Mouse (Mus musculus) frontal cortex, postnatal 36 days (tissue): Measurements from ENCODE around the gene Shroom3.

Experiments used
- DNase-seq, 2 experiments: peaks; one replicate each; pipeline ENCODE4 v3.0.0; 2022; ENCODE audit warnings: low spot score in 2 of 2

The Shroom3 gene

GRCm38 (mm10) chr5:92933599-92934217 is 250.5 kb downstream of the Shroom3 start:
- no peak for DNase-seq

DNA sequence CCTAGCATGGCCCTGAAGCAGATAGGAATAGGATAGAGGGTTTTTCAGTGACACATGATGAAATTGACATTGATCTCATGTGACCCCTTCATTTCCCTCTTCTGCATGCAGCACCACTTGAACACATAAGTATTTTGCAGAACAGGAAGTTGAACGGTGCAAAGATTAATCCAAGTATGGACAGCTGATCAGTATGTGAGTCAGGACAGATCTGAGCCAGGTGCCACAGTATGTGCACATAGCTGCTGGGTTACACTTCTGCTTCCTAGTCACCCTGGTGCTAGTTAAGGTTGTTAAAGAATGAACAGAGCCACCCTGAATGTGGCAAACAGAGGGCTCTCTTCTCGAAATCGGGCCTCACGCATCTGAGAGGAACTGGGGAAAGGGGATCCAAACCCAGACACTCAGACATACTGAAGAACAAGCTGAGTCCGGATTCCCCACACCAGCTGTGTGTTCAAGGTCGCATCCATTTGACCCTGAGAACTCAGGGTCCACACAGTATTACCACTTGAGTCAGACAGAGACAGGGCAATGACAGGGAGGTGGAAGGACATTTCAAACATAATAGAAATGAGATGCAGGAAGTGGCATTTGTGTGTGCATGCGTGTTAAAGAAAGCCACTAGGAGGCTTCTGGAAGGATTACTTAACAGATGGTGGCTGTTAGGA is 251.2 kb downstream of the Shroom3 start:
- DNase-seq, result no peak

DNA sequence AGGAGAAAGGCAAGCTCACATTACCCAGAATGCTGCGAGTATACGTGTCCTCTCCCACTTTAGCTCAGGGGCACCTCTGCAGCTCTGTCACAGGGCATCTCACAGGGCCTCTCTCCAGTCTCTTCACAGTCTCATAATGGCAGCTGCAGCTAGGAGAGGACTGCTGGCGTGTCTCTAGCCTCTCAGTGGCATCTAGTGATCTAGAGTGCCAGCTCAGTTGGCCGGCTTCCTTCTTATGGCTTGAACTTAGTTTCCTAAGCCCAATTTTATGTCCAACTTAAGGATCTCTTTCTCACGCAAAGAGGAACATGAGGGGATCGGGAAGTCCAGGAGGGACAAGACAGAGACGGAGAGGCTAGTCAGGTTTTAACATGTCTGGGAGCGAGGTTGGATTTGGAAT is 252.6 kb downstream of the Shroom3 start:
- no peak for DNase-seq

DNA sequence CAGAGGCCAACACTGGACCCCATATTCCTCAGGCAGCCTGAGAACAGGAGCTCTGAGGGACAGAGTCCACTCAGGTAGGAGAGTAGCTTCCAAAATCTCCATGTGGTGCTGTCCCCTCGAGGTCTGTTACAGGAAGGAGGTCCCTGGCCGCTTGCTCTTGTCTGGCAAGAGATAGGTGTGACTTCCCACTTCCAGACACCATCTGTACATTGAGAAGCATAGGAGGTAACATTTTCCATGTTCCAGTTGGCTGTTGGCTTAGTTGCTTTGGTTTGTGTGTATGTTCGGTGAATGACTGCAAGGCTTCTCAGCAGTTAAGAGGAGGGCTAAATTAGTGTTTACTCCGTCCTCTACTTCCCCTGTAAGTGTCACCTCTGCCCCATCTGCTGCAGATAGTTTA is 254.5 kb downstream of the Shroom3 start:
- no peak for DNase-seq

GRCm38 (mm10) chr5:92939246-92939995 is 256.2 kb downstream of the Shroom3 start:
- DNase-seq, result no peak

DNA sequence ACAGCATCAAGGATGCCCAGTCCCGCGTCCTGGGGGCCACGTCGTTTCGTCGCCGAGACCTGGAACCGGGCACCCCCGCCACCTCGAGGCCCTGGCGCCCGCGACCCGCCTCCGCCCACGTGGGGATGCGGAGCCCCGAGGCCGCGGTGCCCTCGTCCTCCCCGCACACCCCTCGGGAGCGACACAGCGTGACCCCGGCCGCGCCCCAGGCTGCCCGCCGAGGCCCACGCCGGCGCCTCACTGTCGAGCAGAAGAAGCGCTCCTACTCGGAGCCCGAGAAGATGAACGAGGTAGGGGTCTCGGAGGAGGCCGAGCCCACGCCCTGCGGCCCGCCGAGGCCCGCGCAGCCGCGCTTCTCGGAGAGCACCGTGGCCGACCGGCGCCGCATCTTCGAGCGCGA is 258.9 kb downstream of the Shroom3 start:
- no peak for DNase-seq

- no peak for DNase-seq
Observed at GRCm38 (mm10) chr5:92942577-92942976, 259.3 kb downstream of the Shroom3 start.

GRCm38 (mm10) chr5:92944867-92945266 is 261.6 kb downstream of the Shroom3 start:
- DNase-seq, result no peak

DNA sequence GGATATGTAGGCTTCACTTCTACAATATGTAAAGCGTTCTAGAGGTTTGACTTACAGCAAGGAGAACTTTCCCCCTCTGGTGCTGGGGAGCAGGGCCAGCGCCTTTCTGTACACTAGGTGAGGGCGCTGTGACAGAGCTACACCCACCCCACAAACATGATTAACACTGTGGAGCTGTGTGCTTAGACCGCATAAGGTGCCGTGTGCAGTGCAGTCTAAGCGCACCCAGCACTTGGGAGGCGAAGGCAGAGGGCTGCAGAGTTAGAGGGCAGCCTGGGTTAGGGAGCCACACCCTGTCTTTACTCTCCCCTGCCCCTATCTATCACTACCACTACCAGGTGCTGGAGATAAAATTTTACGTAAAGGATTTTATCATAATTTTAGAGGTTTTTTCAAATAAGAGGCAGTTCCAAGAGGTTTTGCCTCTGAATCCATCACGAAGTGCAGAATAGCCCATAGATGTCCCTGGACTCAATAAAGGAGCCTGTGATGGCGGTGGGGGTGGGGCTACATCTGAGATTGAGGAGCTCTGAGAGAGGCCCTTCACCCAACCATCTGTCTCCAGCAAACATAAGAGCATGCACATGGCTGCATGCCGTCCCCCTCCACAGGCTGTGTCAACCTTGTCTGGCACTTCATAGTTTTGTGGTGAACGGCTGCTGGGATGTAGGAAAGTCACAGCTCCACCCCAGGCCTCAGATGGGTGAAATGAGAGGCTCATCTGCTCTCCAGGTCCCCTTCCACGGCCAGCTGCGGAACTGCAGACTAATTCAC is 265.9 kb downstream of the Shroom3 start:
- DNase-seq, result no peak

GRCm38 (mm10) chr5:92950583-92950982 is 267.3 kb downstream of the Shroom3 start:
- no peak for DNase-seq

DNA sequence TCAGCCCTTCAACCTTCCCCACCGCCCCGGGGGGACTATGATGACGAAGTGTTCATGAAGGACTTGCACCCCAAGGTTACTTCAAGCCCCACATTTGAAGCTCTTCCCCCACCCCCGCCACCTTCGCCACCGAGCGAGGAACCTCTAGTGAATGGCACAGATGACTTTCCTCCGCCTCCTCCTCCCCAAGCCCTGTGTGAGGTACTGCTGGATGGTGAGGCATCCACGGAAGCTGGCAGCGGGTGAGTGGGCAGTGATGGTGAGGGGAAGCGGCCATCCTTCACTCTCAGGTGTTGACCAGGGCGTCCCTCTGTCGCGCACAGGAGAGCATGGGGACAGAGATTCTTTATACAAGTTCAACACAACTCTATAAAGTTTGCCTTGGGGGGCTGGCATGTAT is 267.8 kb downstream of the Shroom3 start:
- DNase-seq, result no peak

DNA sequence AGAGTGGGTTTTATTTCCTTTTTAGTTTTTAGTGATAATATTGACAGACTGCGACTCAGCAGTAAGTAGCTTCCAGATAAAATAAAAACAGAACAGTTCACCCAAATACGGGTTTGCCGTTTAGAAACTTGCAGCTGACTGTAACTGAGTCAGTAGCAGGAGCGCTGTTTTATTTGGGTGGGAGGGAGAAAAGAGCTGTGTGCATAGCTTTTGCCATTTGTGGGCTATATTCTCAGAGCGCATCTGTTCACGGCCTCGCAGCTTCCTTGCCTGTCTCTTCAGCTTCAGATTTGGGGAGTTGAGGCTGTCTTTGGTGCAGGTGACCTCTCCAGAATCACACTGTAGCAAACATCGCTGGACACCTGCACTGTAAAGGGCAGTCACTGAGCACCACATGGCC is 270.6 kb downstream of the Shroom3 start:
- peak in 1 of 2 experiments; percentile 43 for DNase-seq

GRCm38 (mm10) chr5:92954323-92954722 is 271.1 kb downstream of the Shroom3 start:
- DNase-seq, result peak; percentile 79 to 92

- DNase-seq, result no peak
Observed at GRCm38 (mm10) chr5:92954827-92955475, 271.7 kb downstream of the Shroom3 start.

DNA sequence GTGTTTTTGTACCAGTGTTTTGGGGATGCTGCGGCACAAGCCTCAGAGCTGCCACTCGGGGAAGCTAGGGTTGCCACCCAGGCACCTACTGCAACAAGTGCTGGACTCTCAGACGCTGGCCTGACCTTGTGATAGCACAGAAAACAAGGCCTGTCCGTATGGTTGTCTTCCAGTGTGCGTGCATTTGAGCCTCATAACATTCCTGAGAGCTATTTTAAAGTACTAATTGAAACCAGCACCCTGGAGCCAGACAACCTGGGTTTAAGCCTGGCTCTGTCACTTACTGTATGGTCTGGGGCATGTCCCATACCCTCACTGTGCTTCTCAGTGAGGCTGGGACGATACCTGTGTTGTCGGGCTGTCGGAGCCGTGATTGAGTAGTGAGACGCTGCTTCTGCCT is 276.1 kb downstream of the Shroom3 start:
- DNase-seq, result no peak

GRCm38 (mm10) chr5:92959708-92960107 is 276.5 kb downstream of the Shroom3 start:
- peak in 1 of 2 experiments; percentile 49 for DNase-seq

DNA sequence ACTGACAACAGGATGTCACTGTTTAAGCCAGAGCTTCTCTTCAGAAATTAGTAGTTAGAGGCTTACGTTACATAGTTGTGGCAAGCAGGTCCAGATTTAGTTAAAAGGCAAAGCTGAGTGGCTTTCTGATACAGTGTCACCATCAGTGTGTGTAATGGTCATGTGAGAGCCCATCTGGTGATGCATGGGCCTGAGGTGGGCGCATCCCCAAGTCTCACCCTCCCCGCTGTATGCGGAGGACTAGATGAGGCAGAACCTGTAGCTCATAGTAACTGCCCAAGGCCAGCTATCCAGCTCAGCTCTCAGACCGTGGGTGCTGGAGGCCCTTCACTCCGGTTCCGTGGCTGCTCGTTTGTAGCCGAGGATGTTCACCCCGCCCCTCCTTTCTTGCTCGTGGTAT is 278.1 kb downstream of the Shroom3 start:
- no peak for DNase-seq

- DNase-seq, result no peak
Observed at GRCm38 (mm10) chr5:92961770-92962231, 278.6 kb downstream of the Shroom3 start.

- no peak for DNase-seq
Observed at GRCm38 (mm10) chr5:92964691-92965090, 281.5 kb downstream of the Shroom3 start.

DNA sequence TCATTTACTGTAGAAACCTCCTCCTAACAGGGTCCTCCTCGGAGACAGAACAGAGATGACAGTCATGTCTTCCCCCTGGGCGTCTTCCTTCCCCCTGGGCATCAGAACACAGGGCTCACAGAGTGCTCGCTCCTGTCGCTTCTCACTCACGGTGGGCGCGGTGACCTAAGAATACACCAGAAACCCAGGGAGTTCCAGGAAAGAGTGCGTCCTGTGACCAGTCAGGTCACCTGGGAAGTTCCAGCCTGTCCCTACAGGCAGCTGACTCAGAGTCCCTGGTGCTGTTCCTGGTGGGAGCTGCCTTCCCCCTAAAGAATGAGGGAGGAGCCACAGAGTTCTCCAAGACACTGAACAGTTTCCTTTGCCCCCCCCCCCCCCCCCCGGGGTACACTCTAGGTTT is 283.9 kb downstream of the Shroom3 start:
- DNase-seq, result no peak

DNA sequence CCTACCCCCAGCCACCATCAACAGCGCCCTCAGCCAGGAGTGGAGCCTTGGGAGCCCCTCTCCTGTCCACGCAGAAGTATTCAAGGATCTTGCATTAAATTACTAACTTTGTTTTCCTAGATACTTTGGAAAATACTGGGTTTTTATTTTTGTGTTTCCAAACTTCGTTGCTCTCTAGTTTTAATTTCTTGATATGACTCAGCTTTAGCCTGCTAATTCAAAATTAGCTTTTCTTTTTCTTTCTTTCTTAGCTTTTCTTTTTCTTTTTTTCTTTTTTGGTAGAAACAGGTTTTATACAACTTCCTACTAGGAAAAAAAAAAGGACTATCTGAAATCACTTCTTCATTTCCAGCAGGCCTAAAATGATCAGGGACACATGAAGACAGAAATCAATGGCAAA is 284.7 kb downstream of the Shroom3 start:
- DNase-seq, result no peak

DNA sequence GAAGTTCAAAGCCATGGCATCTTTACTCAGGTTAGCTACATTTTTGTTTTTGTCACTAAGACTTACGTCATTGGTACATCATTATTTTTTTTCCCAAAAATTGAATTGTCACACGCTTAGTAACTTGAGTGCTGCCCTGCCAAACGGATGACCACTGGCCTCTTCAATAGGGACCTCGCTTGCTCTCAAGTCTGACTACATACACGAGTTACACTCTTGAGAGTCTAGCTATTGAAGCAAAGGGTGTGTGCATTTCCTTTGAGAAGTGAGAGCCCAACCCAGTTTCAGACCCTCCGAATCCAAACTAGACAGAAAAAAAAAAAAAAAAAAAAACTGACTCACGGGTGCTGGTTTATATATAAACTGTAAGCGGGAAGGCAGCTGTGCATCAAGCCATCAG is 286.2 kb downstream of the Shroom3 start:
- no peak for DNase-seq
